Mouse (Mus musculus) megakaryocyte, embryonic 14.5 days (primary cell): ENCODE data around the gene Prune2.

ENCODE experiments used
- FLI1 ChIP-seq: IDR thresholded peaks from 2 replicates; pipeline ENCODE4 v1.6.1; 2012; ENCODE audit warnings: low read length, inconsistent platforms, mixed read lengths
- GATA1 ChIP-seq: IDR thresholded peaks from 3 replicates; pipeline ENCODE4 v1.6.1; 2012; ENCODE audit warnings: mixed read lengths, low read length, inconsistent platforms, borderline replicate concordance

DNA sequence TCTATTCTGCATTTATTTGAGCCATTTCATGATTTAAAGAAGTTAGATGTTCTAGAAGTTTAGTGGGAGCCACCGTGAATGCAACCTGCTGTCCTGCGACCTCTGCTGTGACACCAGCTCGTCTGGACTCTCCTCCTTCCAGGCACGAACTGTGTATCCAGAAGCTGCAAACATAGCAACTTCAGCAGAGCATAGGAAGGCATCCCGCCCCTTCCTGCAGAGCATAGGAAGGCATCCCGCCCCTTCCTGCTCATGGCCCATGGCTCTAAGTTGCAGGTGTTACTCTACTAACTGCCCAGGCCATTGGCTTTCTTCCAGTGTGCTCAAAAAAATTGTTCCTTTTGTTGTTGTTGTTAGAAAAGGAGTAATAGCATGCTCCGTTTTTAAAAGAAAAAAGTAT is 294.9 kb downstream of the Prune2 start:
- TF ChIP-seq GATA1 = no peak
- no peak for TF ChIP-seq FLI1
